Mouse (Mus musculus) liver, embryonic 14.5 days (tissue): ENCODE measurements at regions not wholly inside any gene's neighbourhood (a gene's known extent, or its start where the extent isn't known, plus 50 kb on each side); places are given as distances from the start of the nearest gene placed in this dataset.

Experiments
- ATAC-seq: fragments of 200-750 bp; cut with Nextera tagmentation; 2 replicates; pipeline ENCODE4 v1.8.0; 2017; ENCODE audit warnings: moderate number of reproducible peaks, mild to moderate bottlenecking, moderate library complexity; ENCODE audit not compliant: insufficient read depth
- DNase-seq, 3 experiments: peaks; one replicate each; pipeline ENCODE4 v3.0.0-alpha.2; 2012 to 2013; ENCODE audit warnings: low read depth in 3 of 3, low spot score in 3 of 3
- H3K27ac ChIP-seq: fragments of 300-500 bp; sonication (generic); 2 replicates; pipeline ENCODE4 v1.5.1; 2014; ENCODE audit warnings: moderate library complexity, mild to moderate bottlenecking, control low read depth, inconsistent platforms
- H3K27me3 ChIP-seq: fragments of 300-500 bp; sonication (generic); 2 replicates; pipeline ENCODE4 v1.6.1; 2014; ENCODE audit warnings: mild to moderate bottlenecking, low read length, moderate library complexity; ENCODE audit not compliant: control insufficient read depth, insufficient read depth
- H3K36me3 ChIP-seq: fragments of 300-500 bp; sonication (generic); replicated peaks from 2 replicates; pipeline ENCODE4 v1.6.1; 2014; ENCODE audit warnings: low read depth; ENCODE audit not compliant: control insufficient read depth, insufficient read depth
- H3K4me1 ChIP-seq, 2 experiments: fragments of 200-500 bp in 1 of 2; fragments of 300-500 bp in 1 of 2; sonication (generic) in 1 of 2; replicated peaks; 2 replicates each; pipeline ENCODE4 v1.6.1; 2012 to 2014; ENCODE audit warnings: antibody characterized with exemption in 1 of 2, inconsistent platforms in 1 of 2, low read length in 1 of 2; ENCODE audit not compliant: control insufficient read depth in 2 of 2, insufficient read depth in 2 of 2
- H3K4me2 ChIP-seq: fragments of 300-500 bp; sonication (generic); 2 replicates; pipeline ENCODE4 v1.6.1; 2014; ENCODE audit warnings: low read depth, mild to moderate bottlenecking, control low read depth, moderate library complexity
- H3K4me3 ChIP-seq, 2 experiments: fragments of 200-500 bp in 1 of 2; fragments of 300-500 bp in 1 of 2; sonication (generic) in 1 of 2; 2 replicates each; pipeline ENCODE4 v1.5.1; 2012 to 2014; ENCODE audit warnings: low read depth in 2 of 2, low read length in 2 of 2, mild to moderate bottlenecking in 2 of 2, control low read depth in 1 of 2, inconsistent platforms in 1 of 2, moderate library complexity in 1 of 2; ENCODE audit not compliant: insufficient read depth in 1 of 2
- H3K9ac ChIP-seq: fragments of 300-500 bp; sonication (generic); replicated peaks from 2 replicates; pipeline ENCODE4 v1.6.1; 2014; ENCODE audit warnings: mild to moderate bottlenecking, control low read depth, moderate library complexity
- H3K9me3 ChIP-seq: fragments of 300-500 bp; sonication (generic); 2 replicates; pipeline ENCODE4 v1.6.1; 2016; ENCODE audit warnings: low read length, mixed read lengths; ENCODE audit not compliant: control insufficient read depth
- CTCF ChIP-seq: IDR thresholded peaks from 2 replicates; pipeline ENCODE4 v1.5.1; 2016; ENCODE audit warnings: antibody characterized with exemption, low read depth, control low read depth
- EP300 ChIP-seq: IDR thresholded peaks from 2 replicates; pipeline ENCODE4 v1.6.1; 2016; ENCODE audit warnings: antibody characterized with exemption, low read depth
- WGBS: fragments of 180-500 bp; shearing (Covaris S2); extraction: QIAGEN DNeasy Blood & Tissue Kit; methylation state at CpG from one replicate; pipeline ENCODE4 v1.1.7; 2014; ENCODE audit not compliant: insufficient replicate concordance; 5-methylcytosine and 5-hydroxymethylcytosine counted together

GRCm38 (mm10) chr8:127995490-127995889 is 362.9 kb upstream of the Nrp1 start:
- DNase-seq (no peak), ATAC-seq (no peak)
- no peak overlapping the region for H3K4me2 ChIP-seq
- TF ChIP-seq EP300 (no peak), CTCF (no peak)
- no peak overlapping the region for H3K9ac ChIP-seq
- no peaks in the 10 kb centered on the region for H3K36me3 ChIP-seq
- H3K4me3 ChIP-seq = no peak overlapping the region
- no peaks in the 10 kb centered on the region for H3K9me3 ChIP-seq
- no peaks in the 10 kb centered on the region for H3K27me3 ChIP-seq
- no peak overlapping the region for H3K27ac ChIP-seq
- WGBS = 47% methylated on average over 1 of the region's 1 CpGs
- H3K4me1 ChIP-seq = no peaks in the 10 kb centered on the region

GRCm38 (mm10) chr8:128002386-128002785 is 356.0 kb upstream of the Nrp1 start:
- DNase-seq (no peak), ATAC-seq (no peak)
- no peaks in the 10 kb centered on the region for H3K4me1 ChIP-seq
- TF ChIP-seq EP300 = no peak
- TF ChIP-seq CTCF = no peak
- no peak overlapping the region for H3K27ac ChIP-seq
- WGBS = 55% methylated on average over 2 of the region's 2 CpGs
- no peak overlapping the region for H3K4me3 ChIP-seq
- no peak overlapping the region for H3K4me2 ChIP-seq
- H3K36me3 ChIP-seq = no peaks in the 10 kb centered on the region
- no peak overlapping the region for H3K9ac ChIP-seq
- H3K27me3 ChIP-seq = no peaks in the 10 kb centered on the region
- no peaks in the 10 kb centered on the region for H3K9me3 ChIP-seq

- no peak for DNase-seq
- H3K27ac ChIP-seq = no peak overlapping the region
- no peak for ATAC-seq
- H3K9me3 ChIP-seq = no peaks in the 10 kb centered on the region
- H3K4me3 ChIP-seq = no peak overlapping the region
- H3K36me3 ChIP-seq = no peaks in the 10 kb centered on the region
- H3K4me1 ChIP-seq = no peaks in the 10 kb centered on the region
- no peaks in the 10 kb centered on the region for H3K27me3 ChIP-seq
- 58% methylated on average over 1 of the region's 1 CpGs for WGBS
- no peak overlapping the region for H3K4me2 ChIP-seq
- no peak overlapping the region for H3K9ac ChIP-seq
- TF ChIP-seq CTCF = no peak
- TF ChIP-seq EP300 = no peak
These were observed 355.6 kb upstream of the Nrp1 start for GRCm38 (mm10) chr8:128002806-128003205.

- Histone ChIP-seq H3K36me3 (no peaks in the 10 kb centered on the region), H3K27ac (no peak overlapping the region), H3K27me3 (no peaks in the 10 kb centered on the region), H3K4me1 (no peaks in the 10 kb centered on the region), H3K9me3 (no peaks in the 10 kb centered on the region), H3K4me3 (no peak overlapping the region), H3K4me2 (no peak overlapping the region), H3K9ac (no peak overlapping the region)
- WGBS = 22% methylated on average over 1 of the region's 1 CpGs
- DNase-seq = no peak
- ATAC-seq = no peak
- TF ChIP-seq EP300 (no peak), CTCF (no peak)
These were observed 355.0 kb upstream of the Nrp1 start for GRCm38 (mm10) chr8:128003385-128003784.

- TF ChIP-seq EP300 (no peak), CTCF (no peak)
- Histone ChIP-seq H3K9ac (no peak overlapping the region), H3K36me3 (no peaks in the 10 kb centered on the region), H3K27ac (no peak overlapping the region), H3K4me2 (no peak overlapping the region), H3K4me3 (no peak overlapping the region), H3K27me3 (no peaks in the 10 kb centered on the region), H3K9me3 (no peaks in the 10 kb centered on the region), H3K4me1 (no peaks in the 10 kb centered on the region)
- ATAC-seq (no peak), DNase-seq (no peak)
- 62% methylated on average over 3 of the region's 3 CpGs for WGBS
These were observed 354.5 kb upstream of the Nrp1 start for GRCm38 (mm10) chr8:128003881-128004286.
